Mouse (Mus musculus) megakaryocyte, embryonic 14.5 days (primary cell): ENCODE measurements around the gene Sox9.

Experiments used
- FLI1 ChIP-seq: IDR thresholded peaks from 2 replicates; pipeline ENCODE4 v1.6.1; 2012; ENCODE audit warnings: low read length, inconsistent platforms, mixed read lengths
- GATA1 ChIP-seq: IDR thresholded peaks from 3 replicates; pipeline ENCODE4 v1.6.1; 2012; ENCODE audit warnings: mixed read lengths, low read length, inconsistent platforms, borderline replicate concordance

- TF ChIP-seq GATA1: no peak
- TF ChIP-seq FLI1: no peak
Observed at GRCm38 (mm10) chr11:112801189-112801818, 19.3 kb downstream of the Sox9 start.
